Mouse (Mus musculus) lung, adult 2 months (tissue): ENCODE measurements around the gene Rabgef1.

Experiments
- CTCF ChIP-seq: fragments of 200-500 bp; IDR thresholded peaks from 2 replicates; pipeline ENCODE4 v1.5.1; 2011; ENCODE audit warnings: mild to moderate bottlenecking, low read length, control low read depth; ENCODE audit not compliant: insufficient read depth
- POLR2A ChIP-seq: fragments of 200-500 bp; IDR thresholded peaks from 2 replicates; pipeline ENCODE4 v1.6.1; 2011; ENCODE audit warnings: low read depth, mild to moderate bottlenecking, control low read depth, low read length, borderline replicate concordance; ENCODE audit errors: extremely low read depth

- TF ChIP-seq POLR2A (no peak), CTCF (no peak)
Measured at GRCm38 (mm10) chr5:130207299-130207698, 35.7 kb downstream of the Rabgef1 start.
